Mouse (Mus musculus) stomach, postnatal 0 days (tissue): Measurements from ENCODE around the gene Ergic1. TPM values are rescaled to one million over a fixed set of nuclear protein-coding genes. Genes with fewer than 3 reads are reported as not detected.

Experiments used
- ATAC-seq: fragments of 200-750 bp; cut with Nextera tagmentation; 2 replicates; pipeline ENCODE4 v1.8.0; 2017; ENCODE audit not compliant: low FRiP score, low TSS enrichment
- DNase-seq: peaks from one replicate; pipeline ENCODE4 v3.0.0-alpha.2; 2016; ENCODE audit warnings: low spot score
- H3K27ac ChIP-seq: fragments of 300-500 bp; sonication (generic); replicated peaks from 2 replicates; pipeline ENCODE4 v1.5.1; 2014; ENCODE audit warnings: mild to moderate bottlenecking, control low read depth
- H3K27me3 ChIP-seq: fragments of 300-500 bp; sonication (generic); 2 replicates; pipeline ENCODE4 v1.6.1; 2014; ENCODE audit warnings: low read length; ENCODE audit not compliant: control insufficient read depth, insufficient read depth
- H3K36me3 ChIP-seq: fragments of 300-500 bp; sonication (generic); 2 replicates; pipeline ENCODE4 v1.6.1; 2014; ENCODE audit warnings: low read length, mixed read lengths; ENCODE audit not compliant: control insufficient read depth, insufficient read depth
- H3K4me1 ChIP-seq: fragments of 300-500 bp; sonication (generic); replicated peaks from 2 replicates; pipeline ENCODE4 v1.6.1; 2014; ENCODE audit warnings: antibody characterized with exemption; ENCODE audit not compliant: control insufficient read depth, insufficient read depth
- H3K4me2 ChIP-seq: fragments of 300-500 bp; sonication (generic); replicated peaks from 2 replicates; pipeline ENCODE4 v1.6.1; 2014; ENCODE audit warnings: low read depth, mild to moderate bottlenecking, control low read depth, moderate library complexity
- H3K4me3 ChIP-seq: fragments of 300-500 bp; sonication (generic); 2 replicates; pipeline ENCODE4 v1.5.1; 2014; ENCODE audit warnings: low read depth, low read length, control low read depth
- H3K9ac ChIP-seq: fragments of 300-500 bp; sonication (generic); 2 replicates; pipeline ENCODE4 v1.6.1; 2014; ENCODE audit warnings: mild to moderate bottlenecking, low read length, control low read depth, mixed read lengths
- H3K9me3 ChIP-seq: fragments of 300-500 bp; sonication (generic); 2 replicates; pipeline ENCODE4 v1.6.1; 2016; ENCODE audit warnings: low read length; ENCODE audit not compliant: control insufficient read depth
- CTCF ChIP-seq: IDR thresholded peaks from 2 replicates; pipeline ENCODE4 v1.5.1; 2016; ENCODE audit warnings: antibody characterized with exemption, low read depth, mild to moderate bottlenecking, moderate library complexity
- EP300 ChIP-seq: optimal IDR thresholded peaks from 2 replicates; pipeline ENCODE3; 2016; ENCODE audit warnings: antibody characterized with exemption
- WGBS: fragments of 180-500 bp; shearing (Covaris S2); extraction: QIAGEN DNeasy Blood & Tissue Kit; methylation state at CpG from one replicate; pipeline ENCODE4 v1.1.7; 2014; 5-methylcytosine and 5-hydroxymethylcytosine counted together
- polyA plus RNA-seq: library from polyadenylated mRNA; unstranded; fragments of >200 nt; fragmentation: Nextera tagmentation; extraction: Ambion mirVana; gene quantifications from 2 replicates; pipeline ENCODE4 v1.2.1, GENCODE M21; 2015

Gene Ergic1
- polyA plus RNA-seq, 1 experiment from 2014 or later, result 64.2 TPM

- H3K27ac ChIP-seq, result no peak overlapping the region
- H3K4me3 ChIP-seq, result no peak overlapping the region
- DNase-seq (no peak), ATAC-seq (no peak)
- no peaks in the 10 kb centered on the region for H3K9me3 ChIP-seq
- WGBS, result 81% methylated on average over 11 of the region's 11 CpGs
- TF ChIP-seq EP300 (no peak), CTCF (no peak)
- H3K36me3 ChIP-seq, result no peaks in the 10 kb centered on the region; the same call in 1 of the 2 replicates
- no peak overlapping the region for H3K4me2 ChIP-seq
- 0 out of 2 replicates have a peak, but pooled peaks cover 4% of the 10 kb centered on the region for H3K4me1 ChIP-seq
- H3K27me3 ChIP-seq, result no peaks in the 10 kb centered on the region
- H3K9ac ChIP-seq, result no peak overlapping the region
These were observed 12.8 kb downstream of the Ergic1 start for GRCm38 (mm10) chr17:26574118-26574517.

- TF ChIP-seq CTCF (no peak), EP300 (no peak)
- H3K27me3 ChIP-seq, result no peaks in the 10 kb centered on the region
- 80% methylated on average over 5 of the region's 5 CpGs for WGBS
- no peak overlapping the region for H3K9ac ChIP-seq
- H3K36me3 ChIP-seq, result no peaks in the 10 kb centered on the region; the same call in 1 of the 2 replicates
- no peak overlapping the region for H3K4me2 ChIP-seq
- H3K9me3 ChIP-seq, result no peaks in the 10 kb centered on the region
- H3K4me3 ChIP-seq, result no peak overlapping the region
- H3K4me1 ChIP-seq, result 0 out of 2 replicates have a peak, but pooled peaks cover 4% of the 10 kb centered on the region
- no peak for ATAC-seq
- H3K27ac ChIP-seq, result no peak overlapping the region
- no peak for DNase-seq
These were observed 13.4 kb downstream of the Ergic1 start for GRCm38 (mm10) chr17:26574701-26575100.

DNA sequence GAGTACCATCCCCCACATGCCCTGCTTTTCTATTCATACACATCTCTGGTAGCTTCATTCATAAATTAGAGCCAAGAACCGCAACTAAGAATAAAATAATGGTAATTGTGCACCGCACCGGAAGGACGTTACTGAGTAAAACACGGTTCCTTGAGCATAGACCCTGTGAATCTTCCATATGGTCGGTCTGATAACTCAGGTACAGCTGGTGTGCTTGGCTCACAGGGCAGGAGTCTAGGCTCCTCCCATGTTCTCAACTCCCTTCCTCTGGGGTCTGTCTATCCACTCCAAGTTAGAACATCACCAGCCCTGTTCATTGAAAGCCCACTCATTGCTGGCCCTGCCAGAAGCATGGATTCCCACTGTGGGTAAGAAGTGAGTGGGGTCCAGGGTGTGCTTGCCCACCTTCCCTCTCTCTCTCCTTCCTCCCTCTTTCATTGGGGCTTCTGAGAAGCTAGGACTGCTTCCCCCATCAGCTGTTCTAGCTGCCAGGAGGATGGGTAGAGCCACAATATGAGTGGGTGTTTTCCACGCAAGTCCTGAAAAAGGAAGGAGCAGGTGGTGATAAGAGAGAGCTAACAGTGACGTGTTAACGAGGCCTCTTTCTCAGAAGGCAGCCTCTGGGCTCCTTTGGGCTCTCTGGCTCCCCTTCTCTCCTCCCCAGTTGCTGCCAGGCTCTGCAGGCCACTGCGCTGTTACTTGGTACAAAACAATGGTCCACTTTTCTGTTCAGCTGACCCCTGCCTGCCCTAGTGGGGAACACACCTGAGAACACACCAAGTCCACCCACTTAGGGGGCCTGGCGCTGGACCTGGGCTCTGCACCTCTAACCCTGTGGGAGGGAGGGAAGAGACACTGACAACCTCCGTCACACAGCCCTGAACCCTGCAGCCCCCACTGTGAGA lies 14.7 kb downstream of the Ergic1 start:
- H3K9ac ChIP-seq, result no peak overlapping the region; the same call in 1 of the 2 replicates
- H3K4me1 ChIP-seq, result 0 out of 2 replicates have a peak, but pooled peaks cover 4% of the 10 kb centered on the region
- H3K27ac ChIP-seq, result peak overlapping the region; percentile 56
- no peak overlapping the region for H3K4me3 ChIP-seq
- TF ChIP-seq CTCF (no peak), EP300 (no peak)
- 78% methylated on average over 12 of the region's 12 CpGs for WGBS
- no peaks in the 10 kb centered on the region for H3K9me3 ChIP-seq
- DNase-seq (no peak), ATAC-seq (0 out of 2 replicates have a peak, but pooled peaks have one; percentile 19)
- H3K36me3 ChIP-seq, result no peaks in the 10 kb centered on the region; the same call in 1 of the 2 replicates
- H3K27me3 ChIP-seq, result no peaks in the 10 kb centered on the region
- H3K4me2 ChIP-seq, result no peak overlapping the region

GRCm38 (mm10) chr17:26576833-26577232 lies 15.5 kb downstream of the Ergic1 start:
- no peaks in the 10 kb centered on the region for H3K9me3 ChIP-seq
- whole genome bisulfite sequencing, result 55% methylated on average over 7 of the region's 7 CpGs
- H3K27me3 ChIP-seq, result no peaks in the 10 kb centered on the region
- H3K4me2 ChIP-seq, result no peak overlapping the region
- no peaks in the 10 kb centered on the region; the same call in 1 of the 2 replicates for H3K36me3 ChIP-seq
- TF ChIP-seq CTCF, result no peak
- TF ChIP-seq EP300, result no peak
- no peak overlapping the region; the same call in 1 of the 2 replicates for H3K9ac ChIP-seq
- no peak overlapping the region for H3K4me3 ChIP-seq
- ATAC-seq (0 out of 2 replicates have a peak, but pooled peaks have one; percentile 11), DNase-seq (no peak)
- H3K27ac ChIP-seq, result peak overlapping the region; percentile 35; the same call in 1 of the 2 replicates
- H3K4me1 ChIP-seq, result 0 out of 2 replicates have a peak, but pooled peaks cover 4% of the 10 kb centered on the region

- DNase-seq (no peak), ATAC-seq (peak; percentile 51; the same call in 1 of the 2 replicates)
- Histone ChIP-seq H3K9ac (no peak overlapping the region), H3K27ac (peak overlapping the region; percentile 35; the same call in 1 of the 2 replicates), H3K9me3 (no peaks in the 10 kb centered on the region), H3K27me3 (no peaks in the 10 kb centered on the region), H3K4me2 (no peak overlapping the region), H3K4me1 (0 out of 2 replicates have a peak, but pooled peaks cover 4% of the 10 kb centered on the region), H3K4me3 (no peak overlapping the region), H3K36me3 (no peaks in the 10 kb centered on the region; the same call in 1 of the 2 replicates)
- TF ChIP-seq EP300, result no peak
- 61% methylated on average over 11 of the region's 11 CpGs for WGBS
These were observed 16.0 kb downstream of the Ergic1 start for GRCm38 (mm10) chr17:26577309-26577708.
